Mouse (Mus musculus): ENCODE results near the gene Cacna1b.
A peak's percentile ranks its signal among the peaks of the same experiment; 100 is the strongest.

Cacna1b gene

DNA sequence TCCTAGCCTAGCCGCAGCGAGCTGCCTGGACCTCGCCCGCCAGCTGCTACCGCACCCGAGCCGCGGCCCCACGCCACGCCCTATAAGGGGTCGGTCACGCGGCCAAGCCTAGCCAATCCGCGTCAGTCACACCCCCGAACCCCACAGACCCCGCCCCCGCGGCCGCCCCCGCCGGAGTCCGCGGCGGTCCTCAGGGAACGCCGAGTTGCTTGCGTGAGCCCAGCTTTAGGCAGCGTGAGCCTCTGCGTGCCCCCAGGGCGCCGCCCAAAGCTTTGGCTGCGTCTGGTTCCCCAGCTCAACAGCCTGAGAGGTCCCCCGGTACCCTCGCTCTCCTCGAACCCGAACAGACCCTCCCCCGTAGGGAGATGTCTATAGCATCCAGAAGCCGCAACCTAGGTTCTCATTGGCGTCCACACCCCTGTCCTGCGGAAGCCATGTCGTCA lies at the start of gene Cacna1b:
TSS of gene Cacna1b (minus strand) at position 38 of the 443 bp plus-strand sequence.
- peak; percentile 17 to 66 for DNase-seq (ENCODE audit: low spot score in 2 of 2)

DNA sequence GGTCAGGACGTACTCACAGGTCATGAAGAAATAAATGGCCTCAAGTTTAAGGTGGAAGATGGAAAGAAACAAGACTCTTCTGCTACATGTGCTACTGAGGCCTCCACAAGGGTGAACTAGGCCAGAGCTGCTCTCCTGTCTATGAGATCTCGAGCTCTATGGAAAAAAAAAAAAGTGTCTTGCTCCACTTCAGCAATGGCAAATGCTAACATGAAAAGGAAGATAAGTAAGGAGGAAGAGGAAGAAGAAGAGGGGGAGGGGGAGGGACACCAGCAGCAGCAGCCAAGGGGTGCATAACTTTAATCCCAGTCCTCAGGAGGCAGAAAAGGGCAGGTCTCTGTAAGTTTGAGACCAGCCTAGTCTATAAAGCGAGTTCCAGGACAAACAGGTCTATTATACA lies 46.8 kb upstream of the Cacna1b start:
- DNase-seq (ENCODE audit: low spot score in 2 of 2): no peak

DNA sequence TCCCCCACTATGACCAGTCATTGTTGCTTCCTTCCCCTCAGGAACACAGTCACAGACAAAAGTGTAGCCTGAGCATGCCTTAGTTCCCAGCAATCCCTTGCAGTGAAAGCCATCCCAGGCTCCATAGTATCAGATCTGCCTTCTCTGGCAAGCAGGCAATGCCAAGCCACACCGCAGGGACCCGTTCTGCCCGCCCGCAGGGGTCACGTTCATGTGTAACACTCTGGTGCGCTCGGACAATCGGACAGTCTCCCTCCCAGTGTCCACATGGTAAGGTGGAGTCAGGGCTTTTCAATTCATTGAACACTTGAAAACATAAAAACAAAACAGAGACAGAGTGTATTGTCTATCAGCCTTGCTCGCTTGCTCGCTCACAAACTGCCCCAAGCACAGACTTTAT lies 44.7 kb upstream of the Cacna1b start:
- DNase-seq (ENCODE audit: low spot score in 2 of 2): no peak

DNA sequence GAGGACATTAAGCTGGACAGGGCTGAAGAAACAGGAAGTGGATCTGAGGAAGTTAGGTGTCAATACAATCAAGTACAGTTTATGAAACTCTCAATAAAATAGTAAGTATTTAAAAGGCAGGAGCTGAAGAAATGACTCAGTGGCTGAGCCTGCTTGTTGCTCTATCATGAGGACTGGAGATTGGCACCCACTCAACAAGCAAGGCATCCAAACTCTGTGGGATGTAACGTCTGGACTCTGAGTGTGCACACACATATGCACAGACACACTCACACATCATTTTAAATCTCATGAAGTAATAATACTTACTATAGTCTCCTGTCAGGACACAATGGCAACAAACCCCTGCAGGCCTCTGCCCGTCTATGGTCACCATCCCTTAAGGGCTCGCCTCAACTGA lies 44.1 kb upstream of the Cacna1b start:
- no peak for DNase-seq (ENCODE audit: low spot score in 2 of 2)

DNA sequence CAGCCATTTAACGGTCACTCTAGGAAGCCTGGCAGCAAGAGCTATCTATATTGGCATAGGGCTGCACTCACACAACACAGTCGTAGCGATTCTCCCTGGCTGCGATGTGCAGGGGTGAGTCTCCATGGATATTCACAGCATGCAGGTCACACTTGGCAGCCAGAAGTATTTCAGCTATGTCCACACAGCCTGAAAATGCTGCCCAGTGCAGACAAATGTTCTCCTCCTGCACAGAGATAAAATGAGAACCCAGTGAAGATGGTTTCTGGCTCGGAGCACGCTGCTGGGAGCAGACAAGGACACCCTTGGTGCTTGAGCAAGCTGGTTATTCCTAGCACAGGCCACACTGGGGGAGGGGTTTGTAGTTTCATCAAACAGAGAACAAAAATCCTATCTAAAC lies 43.2 kb upstream of the Cacna1b start:
- DNase-seq (ENCODE audit: low spot score in 2 of 2): no peak

DNA sequence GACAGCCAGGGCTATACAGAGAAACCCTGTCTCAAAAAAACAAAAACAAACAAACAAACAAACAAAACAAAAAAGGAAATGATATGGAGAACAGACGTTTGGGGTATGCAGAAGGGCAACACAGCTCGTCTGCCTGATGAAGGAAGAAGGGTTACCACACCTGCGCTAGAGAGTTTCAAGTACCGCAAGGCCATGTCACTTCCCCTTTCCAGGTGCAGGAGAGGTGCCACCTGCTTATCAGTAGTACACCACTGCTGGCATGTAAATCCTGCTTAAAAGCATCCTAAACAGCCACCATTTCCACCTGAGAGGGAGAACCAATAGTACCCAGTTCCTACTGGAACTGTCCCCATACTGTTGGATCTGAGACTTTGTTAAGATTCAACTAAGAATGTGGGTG lies 42.7 kb upstream of the Cacna1b start:
- DNase-seq (ENCODE audit: low spot score in 2 of 2): no peak

DNA sequence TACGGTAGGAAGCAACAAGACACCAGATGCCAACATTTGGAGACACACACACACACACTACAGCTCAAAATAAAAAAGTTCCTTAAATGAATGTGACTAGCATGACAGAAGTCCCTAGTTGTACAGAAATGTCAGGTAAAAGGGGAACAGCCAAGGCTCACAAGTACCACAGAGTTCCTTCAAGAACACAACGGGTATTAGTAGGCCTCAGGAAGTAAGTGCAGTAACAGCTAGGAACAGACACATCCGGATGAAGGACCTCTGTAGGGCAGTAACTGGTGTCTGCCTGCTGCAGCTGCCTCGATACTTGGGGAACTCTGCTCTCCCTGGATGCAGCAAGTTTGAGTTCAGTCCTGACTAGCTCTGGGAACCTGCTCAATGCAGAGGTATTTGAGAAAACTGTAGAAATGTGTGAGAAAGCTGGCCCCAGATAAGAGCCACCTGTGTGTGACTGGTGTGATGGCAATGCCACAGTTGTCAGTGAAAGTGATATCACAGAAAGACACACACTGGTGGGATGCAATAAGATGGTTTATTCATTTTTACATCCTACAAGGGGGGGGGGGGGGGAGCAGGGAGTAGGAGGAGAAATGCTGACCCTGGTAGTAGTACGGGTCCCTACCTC lies 34.0 kb upstream of the Cacna1b start:
- no peak for DNase-seq (ENCODE audit: low spot score in 2 of 2)

DNA sequence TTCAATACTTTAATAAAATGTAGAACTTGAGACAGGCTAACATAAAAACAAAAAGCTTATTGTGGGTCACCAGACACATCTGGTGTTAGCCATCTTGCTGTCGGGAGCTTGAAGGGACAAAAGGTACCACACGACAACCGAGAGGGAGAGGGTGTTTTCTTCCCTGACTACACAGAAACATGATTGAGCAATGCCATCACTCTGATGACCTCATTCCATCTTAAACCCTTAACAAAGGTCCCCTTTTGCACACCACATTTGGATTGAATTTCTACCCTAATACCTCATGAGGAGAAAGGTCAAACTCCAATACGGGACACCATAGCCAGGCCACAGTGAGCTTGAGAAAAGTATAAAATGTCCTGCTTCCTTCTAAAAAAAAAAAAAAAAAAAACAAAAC lies 24.3 kb upstream of the Cacna1b start:
- DNase-seq (ENCODE audit: low spot score in 2 of 2): no peak

DNA sequence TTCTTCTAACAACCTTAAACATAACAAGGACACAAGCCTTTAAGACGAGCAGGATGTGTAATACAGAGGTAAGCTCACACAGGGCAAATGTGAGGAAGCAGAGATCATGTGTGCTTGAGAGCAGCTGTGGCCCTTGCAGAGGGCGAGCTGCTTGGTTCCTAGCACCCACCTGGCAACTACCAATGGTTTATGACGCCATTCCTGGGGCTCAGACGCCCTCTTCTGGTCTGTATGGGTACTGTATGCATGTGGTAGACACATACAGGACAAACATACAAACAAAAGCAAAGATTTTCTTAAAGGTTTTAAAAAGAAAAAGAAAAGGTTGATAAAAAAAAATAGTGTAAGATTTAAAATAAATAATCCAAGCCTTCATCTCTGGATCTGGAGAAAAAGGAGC lies 18.3 kb upstream of the Cacna1b start:
- DNase-seq (ENCODE audit: low spot score in 2 of 2): no peak

DNA sequence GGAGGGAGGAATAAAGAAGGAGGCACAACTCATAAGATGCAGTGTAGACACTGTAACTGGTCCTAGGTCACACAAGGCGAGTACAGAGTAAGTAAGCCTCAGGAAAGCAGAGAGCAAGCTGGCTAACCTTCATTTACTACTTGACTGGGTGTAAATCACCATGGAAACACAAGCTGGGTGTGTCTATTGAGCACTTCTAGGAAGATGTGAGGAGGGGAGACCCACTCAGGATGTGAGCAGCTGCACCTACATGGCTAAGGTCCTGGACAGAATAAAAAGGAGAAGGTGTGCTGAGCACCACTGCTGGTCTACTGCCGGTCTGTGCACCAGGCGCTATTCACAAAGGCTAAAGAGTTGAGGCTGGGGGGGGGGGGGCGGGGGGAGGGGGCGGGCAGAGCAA lies 13.9 kb upstream of the Cacna1b start:
- no peak for DNase-seq (ENCODE audit: low spot score in 2 of 2)

DNA sequence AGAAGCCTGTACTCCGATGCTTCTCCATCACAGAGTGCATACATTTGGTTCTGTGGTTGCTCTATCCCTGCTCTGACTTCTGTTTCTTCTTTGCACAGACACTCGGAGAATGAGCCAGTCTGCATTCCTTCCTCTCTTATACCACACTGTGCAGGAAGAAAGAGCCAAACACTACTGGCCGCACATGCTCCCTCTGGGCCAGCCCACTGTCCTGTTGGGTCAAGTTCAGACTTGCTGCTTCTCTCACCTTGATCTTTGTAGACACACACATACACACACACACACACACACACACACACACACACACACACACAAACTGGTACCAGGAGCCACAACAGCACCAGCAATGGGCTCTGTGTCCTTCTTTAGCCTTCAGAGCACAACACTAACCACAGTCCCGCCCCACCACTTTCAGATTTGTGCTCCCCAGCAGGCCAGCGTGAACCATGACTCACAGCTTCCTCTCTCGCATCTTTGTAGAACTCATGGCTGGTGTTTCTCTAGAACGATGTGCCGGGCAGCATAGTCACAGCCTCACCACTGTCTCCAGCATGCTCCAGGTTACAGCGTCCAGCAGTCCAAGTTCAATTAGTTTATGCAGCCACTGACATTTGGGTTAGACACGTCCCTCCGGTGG lies 13.1 kb upstream of the Cacna1b start:
- no peak for DNase-seq (ENCODE audit: low spot score in 2 of 2)

DNA sequence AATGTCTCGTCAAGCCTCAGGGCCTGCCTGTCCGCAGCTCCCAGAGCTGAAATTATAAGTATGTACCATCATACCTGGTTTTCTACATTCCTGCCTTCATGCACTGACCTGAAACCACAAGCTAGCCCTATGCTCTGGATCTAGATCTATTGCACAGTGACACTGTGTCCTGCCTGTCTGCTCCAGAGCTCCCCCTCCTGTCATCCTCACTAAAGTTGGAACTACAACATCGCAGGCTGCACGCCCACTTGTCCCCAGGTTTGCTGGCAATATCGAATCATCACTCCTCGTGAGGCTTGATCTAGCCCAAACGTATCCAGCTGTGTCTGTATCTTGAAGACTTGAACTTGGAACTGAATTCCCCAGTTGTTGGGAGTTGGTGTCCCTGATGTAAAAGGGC lies 11.9 kb upstream of the Cacna1b start:
- no peak for DNase-seq (ENCODE audit: low spot score in 2 of 2)

DNA sequence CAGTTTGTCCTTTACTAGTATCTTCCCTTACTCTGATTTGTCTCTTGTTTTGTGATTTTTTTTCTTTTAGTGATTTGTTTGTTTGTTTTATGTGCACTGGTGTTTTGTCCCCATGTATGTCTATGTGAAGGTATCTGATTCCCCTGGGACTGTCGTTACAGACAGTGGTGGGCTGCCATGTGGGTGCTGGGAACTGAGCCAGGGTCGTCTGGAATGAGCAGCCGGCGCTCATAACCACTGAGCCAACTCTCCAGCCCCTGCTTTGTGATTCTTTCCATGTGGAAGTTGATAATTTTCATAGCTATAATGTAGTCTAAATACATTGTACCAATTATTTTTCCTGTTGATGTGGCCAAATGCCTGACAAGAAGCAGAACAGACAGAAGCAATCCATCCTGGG lies 7.9 kb upstream of the Cacna1b start:
- DNase-seq (ENCODE audit: low spot score in 2 of 2): no peak

DNA sequence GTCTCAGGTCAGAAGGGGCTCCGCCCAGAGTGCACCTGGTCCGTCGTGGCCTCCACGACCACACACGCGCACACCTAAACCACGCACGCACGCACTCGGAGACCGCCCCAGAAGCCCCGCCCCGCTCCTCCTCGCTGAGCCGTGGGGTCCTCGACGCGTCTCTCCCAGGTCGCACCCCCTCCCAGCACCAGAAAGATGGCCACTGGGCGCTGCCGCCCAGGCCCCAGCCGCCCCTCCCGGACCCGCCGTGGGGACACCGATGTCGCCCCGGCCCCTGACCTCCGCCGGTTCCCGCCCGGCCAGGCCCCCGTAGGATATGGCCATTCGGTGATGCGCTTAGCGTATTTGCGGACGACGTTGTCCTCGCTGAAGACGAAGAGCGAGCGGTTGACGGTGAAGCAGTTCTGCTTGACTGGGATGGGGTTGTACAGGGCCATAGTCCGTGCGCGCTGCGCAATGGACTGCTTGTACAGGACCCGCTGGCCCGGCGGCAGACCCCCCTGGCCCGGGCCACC lies 449 bp downstream of the Cacna1b start:
- no peak for DNase-seq (ENCODE audit: low spot score in 2 of 2)

DNA sequence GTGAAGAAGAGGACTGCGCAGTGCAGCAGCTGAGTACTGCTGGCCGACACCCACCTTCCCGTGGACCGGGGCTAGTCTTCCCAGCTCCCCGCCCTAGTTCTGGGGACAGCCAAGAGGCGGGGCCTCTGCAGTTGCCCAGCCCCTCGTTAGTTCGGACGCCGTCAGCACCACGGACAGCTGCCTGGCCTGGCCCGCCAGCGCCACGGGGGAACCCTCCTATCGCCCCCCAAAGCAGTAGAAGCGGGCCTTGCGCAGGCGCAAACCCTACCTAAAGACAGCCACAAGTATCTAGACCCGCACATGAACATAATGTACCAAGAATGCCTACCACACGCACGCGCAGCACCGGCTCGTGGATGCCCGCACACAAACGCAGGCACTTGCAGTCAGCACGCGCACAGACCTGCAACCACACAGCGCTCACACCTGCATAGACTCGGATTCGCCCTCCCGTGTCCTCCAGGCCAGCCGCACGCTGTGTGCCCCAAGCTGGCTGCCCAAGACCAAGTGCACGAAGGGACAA lies 968 bp downstream of the Cacna1b start:
- peak; percentile 41 to 76 for DNase-seq (ENCODE audit: low spot score in 2 of 2)

DNA sequence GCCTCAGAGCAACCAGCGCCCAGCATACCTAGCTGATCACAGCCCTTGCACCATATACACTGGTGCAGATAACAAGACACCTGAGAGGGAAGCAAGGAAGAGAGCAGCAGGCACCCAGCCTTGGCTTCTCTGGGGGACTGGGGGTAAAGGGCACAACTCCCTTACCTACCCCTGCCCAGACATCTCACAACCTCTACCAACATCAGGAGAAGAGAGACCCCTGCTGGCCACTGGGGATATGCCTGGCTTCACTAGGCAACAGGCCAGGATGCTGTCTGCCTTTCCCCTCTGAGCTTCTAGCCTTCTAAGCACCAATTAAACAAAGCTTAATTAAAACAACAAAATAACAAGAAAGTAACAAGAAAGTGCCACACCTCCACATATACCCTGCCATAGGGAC lies 7.7 kb downstream of the Cacna1b start:
- peak; percentile 25 to 73 for DNase-seq (ENCODE audit: low spot score in 2 of 2)

DNA sequence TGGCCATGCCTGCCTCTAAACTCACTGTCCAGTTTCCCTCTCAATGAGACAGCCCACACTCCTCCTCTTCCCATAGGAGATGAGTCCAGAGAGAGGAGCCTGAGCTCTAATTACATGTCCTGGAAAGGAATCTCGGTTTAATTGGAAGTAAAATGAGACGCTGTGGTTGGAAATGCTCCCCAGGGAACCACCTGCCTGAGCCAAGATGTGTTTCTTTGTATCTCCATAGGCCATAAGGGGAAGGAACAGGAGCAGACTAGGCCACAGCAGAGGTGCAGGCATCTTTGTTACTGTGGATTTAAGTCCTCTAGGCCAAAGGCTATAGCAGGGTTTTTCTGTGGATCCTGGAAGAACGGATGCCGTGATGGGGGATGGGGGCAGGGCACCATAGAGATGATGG lies 10.4 kb downstream of the Cacna1b start:
- no peak for DNase-seq (ENCODE audit: low spot score in 2 of 2)

DNA sequence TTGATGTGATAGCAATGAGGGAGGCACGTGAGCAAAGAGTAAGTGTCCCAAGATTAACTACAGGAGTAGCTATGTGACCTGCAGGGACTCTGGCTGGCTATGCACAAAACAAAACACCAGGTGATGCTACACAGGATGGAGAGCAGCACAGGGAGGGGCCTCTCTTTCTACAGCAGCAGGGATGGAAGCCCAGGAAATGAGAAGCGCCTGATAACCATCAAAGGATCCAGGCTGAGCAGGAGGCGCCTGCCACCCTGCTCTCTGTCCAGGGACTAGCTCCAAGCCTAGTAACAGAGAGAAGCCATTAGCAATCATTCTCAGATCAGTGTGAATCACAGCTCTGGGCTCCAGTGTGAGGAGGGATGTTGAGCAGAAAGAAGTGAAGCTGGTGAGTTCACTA lies 12.9 kb downstream of the Cacna1b start:
- no peak for DNase-seq (ENCODE audit: low spot score in 2 of 2)

DNA sequence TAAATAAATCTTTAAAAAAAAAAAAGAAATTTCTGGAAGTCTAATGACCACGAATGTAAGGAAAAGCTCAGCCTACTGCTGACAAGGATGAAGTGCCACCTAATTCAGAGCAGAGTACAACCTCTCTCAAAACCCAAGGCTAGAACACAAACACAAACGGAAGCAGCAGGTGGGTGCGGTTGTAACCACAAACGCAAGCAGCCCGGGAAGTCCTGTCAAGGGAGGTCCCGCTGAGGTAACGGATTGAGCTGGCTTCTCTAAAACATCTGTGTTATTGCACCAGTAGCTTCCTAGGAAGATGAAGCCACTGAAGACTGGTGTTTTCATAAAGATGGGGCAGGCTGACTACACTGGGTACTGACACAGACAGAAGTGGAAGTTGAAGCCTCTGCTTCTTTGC lies 15.1 kb downstream of the Cacna1b start:
- peak in 1 of 2 experiments; percentile 49 for DNase-seq (ENCODE audit: low spot score in 2 of 2)

DNA sequence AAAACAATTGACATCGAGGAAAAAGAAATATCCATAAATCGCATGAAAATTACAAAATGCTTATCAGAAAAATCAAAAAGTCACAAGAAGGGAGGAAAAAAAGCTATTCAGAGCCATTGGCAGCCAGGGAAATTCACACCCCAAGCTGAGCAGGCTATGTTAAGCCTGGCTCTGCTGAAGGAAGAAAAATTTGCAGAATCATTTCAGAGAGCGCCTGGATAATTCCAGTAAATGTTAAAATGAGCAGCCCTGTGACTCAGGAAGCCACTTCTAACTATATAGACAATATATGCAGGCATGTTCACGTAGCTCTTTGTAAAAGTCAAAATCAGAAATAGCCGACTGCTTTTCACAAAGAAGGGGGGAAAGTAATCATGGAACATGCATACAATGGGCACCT lies 23.3 kb downstream of the Cacna1b start:
- DNase-seq (ENCODE audit: low spot score in 2 of 2): no peak

DNA sequence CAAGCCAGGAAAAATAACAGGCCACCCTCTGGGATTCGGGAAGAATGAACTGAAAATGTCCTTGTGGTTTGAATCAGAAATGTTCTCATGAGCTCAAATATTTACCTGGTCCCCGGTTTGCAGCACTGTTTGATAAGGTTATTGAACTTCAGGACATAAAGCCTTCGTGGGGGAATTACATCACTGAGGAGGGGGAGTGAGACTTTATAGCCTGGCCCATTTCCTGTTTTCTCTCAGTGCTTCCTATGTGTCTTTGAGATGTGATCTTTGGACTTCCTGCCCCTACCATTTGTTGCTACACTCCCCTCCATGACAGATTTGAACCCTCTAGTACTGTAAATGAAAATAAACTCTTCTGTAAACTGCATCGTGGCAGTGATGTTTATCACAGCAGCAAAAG lies 29.8 kb downstream of the Cacna1b start:
- DNase-seq (ENCODE audit: low spot score in 2 of 2): no peak

DNA sequence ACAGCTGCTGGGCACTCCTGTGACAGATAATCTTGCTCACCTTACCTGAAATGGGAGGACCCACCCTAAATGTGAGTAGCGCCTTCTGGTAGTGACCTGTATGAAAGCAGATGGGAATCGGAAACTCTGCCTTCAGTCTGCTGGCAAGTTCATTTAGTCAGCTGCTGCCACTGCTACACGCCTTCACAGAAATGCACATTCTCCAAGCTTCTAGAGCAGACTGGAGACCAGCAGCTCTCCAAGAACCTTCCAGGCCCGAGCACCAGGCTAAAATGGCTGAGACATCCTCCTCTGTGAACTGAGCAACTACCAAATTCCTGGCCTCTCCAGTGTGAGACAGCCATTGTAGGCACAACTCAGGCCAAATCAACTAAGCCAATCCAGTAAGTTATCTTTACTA lies 37.1 kb downstream of the Cacna1b start:
- no peak for DNase-seq (ENCODE audit: low spot score in 2 of 2)

DNA sequence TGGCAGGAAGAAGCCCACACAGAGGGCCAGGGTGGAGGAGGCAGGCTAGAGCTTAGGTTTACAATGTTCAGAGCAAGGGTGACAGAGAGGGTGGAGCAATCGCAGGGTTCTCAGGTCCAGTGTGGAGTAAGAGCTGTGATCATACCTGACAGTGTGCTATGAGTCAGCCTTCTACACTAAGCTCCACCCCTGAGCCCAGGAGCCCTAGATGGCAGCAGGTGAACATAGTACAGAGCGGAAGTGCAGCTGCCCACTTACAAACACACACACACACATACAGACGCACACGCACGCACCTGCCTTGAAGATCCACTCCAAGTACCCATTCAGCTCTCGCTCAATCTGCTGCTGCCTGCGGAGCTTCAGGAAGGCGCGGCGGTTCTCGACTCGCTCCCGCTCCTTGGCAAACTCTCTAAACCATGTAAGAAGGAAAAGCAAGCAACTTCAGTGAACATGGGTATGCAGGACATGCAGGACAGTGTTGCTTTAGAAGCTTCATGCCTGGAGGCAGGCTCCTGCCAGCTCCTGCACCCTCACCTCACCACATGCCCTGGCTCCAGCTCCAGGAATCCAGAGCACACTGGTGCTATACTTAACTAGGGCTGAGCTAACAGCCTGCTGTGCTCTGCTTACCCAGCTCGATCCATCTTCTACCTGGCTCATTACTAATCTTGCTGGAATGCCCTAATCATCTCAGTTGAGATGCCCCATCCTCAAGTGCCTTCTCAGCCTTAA lies 43.1 kb downstream of the Cacna1b start:
- DNase-seq (ENCODE audit: low spot score in 2 of 2): no peak
